Comparison of ENCODE assay signal across 26 mouse cellular contexts in the genomic region with DNA sequence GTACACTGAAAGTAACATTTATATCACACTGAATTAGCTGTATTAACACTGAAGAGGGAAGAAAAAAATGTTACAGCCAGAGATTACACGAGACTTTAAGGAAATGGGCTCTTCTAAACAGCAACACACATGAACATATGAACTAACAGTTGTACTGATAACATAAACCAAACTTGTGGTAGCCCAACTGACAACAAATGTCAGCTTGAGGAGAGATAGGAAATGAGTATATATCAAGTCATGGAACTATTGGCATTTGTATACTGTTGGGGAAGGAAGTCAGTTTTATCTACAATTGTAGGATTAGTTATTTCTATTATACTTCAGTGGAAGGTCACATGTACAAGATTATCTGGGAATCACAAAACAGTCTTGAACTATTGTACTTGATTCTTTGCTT.
"Had no signal": no experiment of that assay in that cellular context is flagged by ENCODE, and none has a peak within 500 bp of the region (broad histone marks: within the 10 kb centered on the region; RNA-seq: fewer than 3 reads in every experiment).

No protein-coding gene starts in this region.

- H3K27me3 ChIP-seq: embryonic facial prominence, embryonic 12.5 days; embryonic facial prominence, embryonic 13.5 days; embryonic facial prominence, embryonic 15.5 days; forebrain, embryonic 12.5 days; forebrain, embryonic 13.5 days; forebrain, embryonic 15.5 days had no signal

- DNase-seq: cerebellum, adult 9-11 months; cerebellum, postnatal 10 days; cerebellum, postnatal 14 days; cerebellum, postnatal 25 days; cerebellum, postnatal 36 days; embryo, embryonic 11 days; forebrain, postnatal 0 days; gastrocnemius, adult 2 months; gastrocnemius, postnatal 10 days; gastrocnemius, postnatal 14 days; gastrocnemius, postnatal 25 days; gastrocnemius, postnatal 36 days; heart, adult 11 months; heart, adult 18-20 months; heart, adult 2 months had no signal

- H3K27ac ChIP-seq: embryonic facial prominence, embryonic 10.5 days; embryonic facial prominence, embryonic 12.5 days; embryonic facial prominence, embryonic 13.5 days; embryonic facial prominence, embryonic 15.5 days; forebrain, embryonic 10.5 days; forebrain, embryonic 12.5 days; forebrain, embryonic 13.5 days; forebrain, embryonic 15.5 days; gastrocnemius, adult 2 months; heart, adult 2 months had no signal

- ATAC-seq: forebrain, embryonic 13.5 days; forebrain, embryonic 14.5 days; forebrain, embryonic 15.5 days; forebrain, embryonic 16.5 days; forebrain, postnatal 0 days had no signal

- H3K36me3 ChIP-seq: embryonic facial prominence, embryonic 10.5 days; embryonic facial prominence, embryonic 12.5 days; embryonic facial prominence, embryonic 13.5 days; embryonic facial prominence, embryonic 15.5 days; forebrain, embryonic 10.5 days; forebrain, embryonic 12.5 days; forebrain, embryonic 15.5 days had no signal

- H3K4me3 ChIP-seq: embryonic facial prominence, embryonic 10.5 days; embryonic facial prominence, embryonic 12.5 days; embryonic facial prominence, embryonic 13.5 days; embryonic facial prominence, embryonic 15.5 days; erythroblast, embryonic 14.5 days; forebrain, embryonic 10.5 days; forebrain, embryonic 12.5 days; forebrain, embryonic 13.5 days; forebrain, embryonic 15.5 days; gastrocnemius, adult 2 months; heart, adult 2 months had no signal

- H3K9me3 ChIP-seq: embryonic facial prominence, embryonic 10.5 days; embryonic facial prominence, embryonic 12.5 days; embryonic facial prominence, embryonic 13.5 days; embryonic facial prominence, embryonic 15.5 days; forebrain, embryonic 10.5 days; forebrain, embryonic 12.5 days; forebrain, embryonic 13.5 days; forebrain, embryonic 15.5 days had no signal

- H3K4me1 ChIP-seq: embryonic facial prominence, embryonic 10.5 days; embryonic facial prominence, embryonic 12.5 days; embryonic facial prominence, embryonic 13.5 days; embryonic facial prominence, embryonic 15.5 days; forebrain, embryonic 10.5 days; forebrain, embryonic 12.5 days; forebrain, embryonic 13.5 days; forebrain, embryonic 15.5 days had no signal

- H3K9ac ChIP-seq: embryonic facial prominence, embryonic 12.5 days; embryonic facial prominence, embryonic 13.5 days; embryonic facial prominence, embryonic 15.5 days; forebrain, embryonic 12.5 days; forebrain, embryonic 13.5 days; forebrain, embryonic 15.5 days; forebrain, postnatal 0 days had no signal

- H3K4me2 ChIP-seq: embryonic facial prominence, embryonic 12.5 days; embryonic facial prominence, embryonic 13.5 days; embryonic facial prominence, embryonic 15.5 days; forebrain, embryonic 12.5 days; forebrain, embryonic 13.5 days; forebrain, embryonic 15.5 days had no signal
